Mouse (Mus musculus): ENCODE measurements at regions not wholly inside any gene's neighbourhood (a gene's known extent, or its start where the extent isn't known, plus 50 kb on each side); places are given as distances from the start of the nearest gene placed in this dataset.

DNA sequence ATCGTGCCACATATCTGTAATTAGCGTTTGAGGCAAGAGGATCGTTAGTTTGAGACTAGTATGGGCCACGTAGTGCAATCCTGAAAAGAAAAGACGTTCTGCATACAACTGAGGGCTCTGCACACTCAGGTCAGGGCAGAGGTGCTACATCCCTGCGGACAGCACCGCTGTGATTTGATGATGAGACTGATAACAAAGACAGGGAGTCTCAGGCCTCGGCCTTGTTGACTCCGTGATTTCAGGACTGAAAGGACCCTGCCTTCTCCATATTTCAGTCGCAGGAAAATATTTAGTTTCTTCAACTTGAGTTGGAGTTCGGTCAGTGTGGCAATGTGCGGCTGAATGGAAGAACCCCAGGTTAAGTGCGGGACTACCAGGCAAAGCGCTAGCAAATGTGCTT is 210.1 kb downstream of the Etnk1 start:
- Histone ChIP-seq H3K9me3 (ENCODE audit: control insufficient read depth) (no peaks in the 10 kb centered on the region), H3K27me3 (replicated peaks; ENCODE audit: control insufficient read depth, insufficient read depth, low read length) (no peaks in the 10 kb centered on the region), H3K36me3 (ENCODE audit: control insufficient read depth, insufficient read depth) (no peaks in the 10 kb centered on the region), H3K9ac (ENCODE audit: low read depth, low read length) (no peak overlapping the region), H3K4me1 (replicated peaks; ENCODE audit: control insufficient read depth, insufficient read depth, low read length) (no peaks in the 10 kb centered on the region), H3K4me3 (ENCODE audit: low read depth, low read length) (no peak overlapping the region), H3K27ac (ENCODE audit: low read depth, low read length) (no peak overlapping the region), H3K4me2 (replicated peaks; ENCODE audit: low read depth) (no peak overlapping the region)
- WGBS: 87% methylated on average over 14 of the region's 14 CpGs
- no peak for TF ChIP-seq CTCF (IDR thresholded peaks at IDR 0.05; ENCODE audit: low read depth)
- no peak for ATAC-seq

DNA sequence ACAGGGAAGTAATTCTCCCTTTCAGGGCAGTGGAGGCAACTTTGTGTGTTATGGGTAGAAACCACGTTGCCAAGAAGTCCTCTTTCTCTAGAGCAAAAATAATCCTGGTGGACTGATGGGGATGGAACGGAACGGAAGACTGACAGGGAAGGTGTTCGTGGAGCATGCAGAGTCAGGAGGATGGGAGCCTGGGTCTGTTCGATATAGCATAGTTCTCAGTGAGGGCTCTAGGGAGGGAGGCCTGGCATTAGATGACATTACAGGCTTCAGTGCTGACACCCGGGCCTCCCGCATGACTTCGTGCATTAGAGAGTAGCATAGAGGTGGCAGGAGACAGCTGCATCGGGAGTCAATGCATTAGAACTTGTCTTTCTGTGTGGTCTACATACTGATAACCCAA is 211.1 kb downstream of the Etnk1 start:
- no peak for TF ChIP-seq CTCF (IDR thresholded peaks at IDR 0.05; ENCODE audit: low read depth)
- H3K36me3 ChIP-seq (ENCODE audit: control insufficient read depth, insufficient read depth): no peaks in the 10 kb centered on the region
- H3K9ac ChIP-seq (ENCODE audit: low read depth, low read length): no peak overlapping the region
- H3K27me3 ChIP-seq (replicated peaks; ENCODE audit: control insufficient read depth, insufficient read depth, low read length): no peaks in the 10 kb centered on the region
- H3K4me3 ChIP-seq (ENCODE audit: low read depth, low read length): no peak overlapping the region
- no peak for ATAC-seq
- H3K4me1 ChIP-seq (replicated peaks; ENCODE audit: control insufficient read depth, insufficient read depth, low read length): no peaks in the 10 kb centered on the region
- 95% methylated on average over 9 of the region's 9 CpGs for WGBS
- no peak overlapping the region for H3K4me2 ChIP-seq (replicated peaks; ENCODE audit: low read depth)
- no peaks in the 10 kb centered on the region for H3K9me3 ChIP-seq (ENCODE audit: control insufficient read depth)
- no peak overlapping the region for H3K27ac ChIP-seq (ENCODE audit: low read depth, low read length)

DNA sequence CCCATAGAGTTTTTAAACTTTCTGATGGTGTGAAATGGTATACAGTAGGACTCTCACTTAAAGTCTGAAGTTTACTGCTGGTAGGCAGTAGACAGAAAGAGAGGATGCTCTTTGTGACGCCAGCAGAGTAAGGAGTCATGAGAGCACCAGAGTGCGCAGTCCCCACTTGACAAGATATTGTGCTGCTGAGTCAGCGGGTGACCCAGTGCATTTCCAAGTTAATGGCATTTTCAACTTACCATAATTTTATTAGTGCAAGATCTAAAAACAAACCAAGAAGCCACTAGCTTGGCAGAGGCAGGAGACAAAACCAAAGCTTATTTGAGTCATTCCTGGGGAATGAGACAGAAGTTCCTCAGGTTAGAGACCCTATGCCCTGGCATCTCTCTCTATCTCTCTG is 213.5 kb downstream of the Etnk1 start:
- ATAC-seq: no peak
- no peak for TF ChIP-seq CTCF (IDR thresholded peaks at IDR 0.05; ENCODE audit: low read depth)
- WGBS: 87% methylated on average over 3 of the region's 3 CpGs

DNA sequence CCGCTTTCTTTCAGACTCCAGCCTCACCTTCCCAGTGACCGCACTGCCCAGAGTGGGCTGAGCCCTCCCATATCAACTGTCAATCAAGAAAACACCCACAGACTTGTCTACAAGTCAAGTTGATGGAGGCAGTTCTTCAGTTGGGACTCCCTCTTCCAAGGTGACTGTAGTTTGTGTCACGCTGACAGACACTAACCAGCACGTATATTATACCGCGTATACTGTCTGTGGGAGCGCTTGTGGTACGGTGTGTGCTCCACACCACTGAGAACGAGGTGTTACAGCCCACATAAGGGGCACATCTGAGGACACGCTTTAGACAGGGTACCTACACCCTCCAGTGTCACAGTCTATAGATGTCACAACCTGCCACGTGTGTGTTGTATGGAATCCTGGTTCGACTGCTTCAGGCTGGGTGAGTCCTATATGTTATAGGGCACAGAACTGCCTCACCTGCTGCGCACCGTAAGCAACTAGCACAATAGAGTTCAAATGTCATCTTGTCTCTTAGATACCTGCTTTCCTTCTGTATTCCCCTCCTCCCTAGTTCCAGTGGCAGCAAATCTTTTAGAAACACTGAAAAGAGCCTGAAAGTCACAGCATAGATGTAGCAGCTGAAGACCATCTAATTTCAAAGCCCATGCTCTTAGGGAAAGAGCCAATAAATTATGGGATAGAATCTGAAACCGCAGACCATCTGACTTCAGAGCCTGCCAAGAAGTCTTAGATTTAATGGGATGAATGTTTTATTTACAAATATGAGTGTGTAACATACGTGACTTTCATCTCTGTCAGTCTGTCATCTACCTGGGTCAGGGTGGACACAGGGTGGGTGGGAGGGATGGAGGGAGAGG is 219.8 kb downstream of the Etnk1 start:
- no peaks in the 10 kb centered on the region for H3K36me3 ChIP-seq (ENCODE audit: control insufficient read depth, insufficient read depth)
- H3K9me3 ChIP-seq (ENCODE audit: control insufficient read depth): no peaks in the 10 kb centered on the region
- no peak overlapping the region for H3K4me3 ChIP-seq (ENCODE audit: low read depth, low read length)
- no peak overlapping the region for H3K9ac ChIP-seq (ENCODE audit: low read depth, low read length)
- H3K4me1 ChIP-seq (replicated peaks; ENCODE audit: control insufficient read depth, insufficient read depth, low read length): no peaks in the 10 kb centered on the region
- H3K27me3 ChIP-seq (replicated peaks; ENCODE audit: control insufficient read depth, insufficient read depth, low read length): no peaks in the 10 kb centered on the region
- no peak overlapping the region for H3K27ac ChIP-seq (ENCODE audit: low read depth, low read length)
- WGBS: 88% methylated on average over 16 of the region's 16 CpGs
- H3K4me2 ChIP-seq (replicated peaks; ENCODE audit: low read depth): no peak overlapping the region
- TF ChIP-seq CTCF (IDR thresholded peaks at IDR 0.05; ENCODE audit: low read depth): no peak
- ATAC-seq: no peak

More for the DNA sequence above, 213.5 kb downstream of the Etnk1 start:
- H3K36me3 ChIP-seq (ENCODE audit: control insufficient read depth, insufficient read depth): no peaks in the 10 kb centered on the region
- no peaks in the 10 kb centered on the region for H3K4me1 ChIP-seq (replicated peaks; ENCODE audit: control insufficient read depth, insufficient read depth, low read length)
- H3K4me3 ChIP-seq (ENCODE audit: low read depth, low read length): no peak overlapping the region
- no peaks in the 10 kb centered on the region for H3K27me3 ChIP-seq (replicated peaks; ENCODE audit: control insufficient read depth, insufficient read depth, low read length)
- H3K27ac ChIP-seq (ENCODE audit: low read depth, low read length): no peak overlapping the region
- no peak overlapping the region for H3K9ac ChIP-seq (ENCODE audit: low read depth, low read length)
- H3K4me2 ChIP-seq (replicated peaks; ENCODE audit: low read depth): no peak overlapping the region
- no peaks in the 10 kb centered on the region for H3K9me3 ChIP-seq (ENCODE audit: control insufficient read depth)

DNA sequence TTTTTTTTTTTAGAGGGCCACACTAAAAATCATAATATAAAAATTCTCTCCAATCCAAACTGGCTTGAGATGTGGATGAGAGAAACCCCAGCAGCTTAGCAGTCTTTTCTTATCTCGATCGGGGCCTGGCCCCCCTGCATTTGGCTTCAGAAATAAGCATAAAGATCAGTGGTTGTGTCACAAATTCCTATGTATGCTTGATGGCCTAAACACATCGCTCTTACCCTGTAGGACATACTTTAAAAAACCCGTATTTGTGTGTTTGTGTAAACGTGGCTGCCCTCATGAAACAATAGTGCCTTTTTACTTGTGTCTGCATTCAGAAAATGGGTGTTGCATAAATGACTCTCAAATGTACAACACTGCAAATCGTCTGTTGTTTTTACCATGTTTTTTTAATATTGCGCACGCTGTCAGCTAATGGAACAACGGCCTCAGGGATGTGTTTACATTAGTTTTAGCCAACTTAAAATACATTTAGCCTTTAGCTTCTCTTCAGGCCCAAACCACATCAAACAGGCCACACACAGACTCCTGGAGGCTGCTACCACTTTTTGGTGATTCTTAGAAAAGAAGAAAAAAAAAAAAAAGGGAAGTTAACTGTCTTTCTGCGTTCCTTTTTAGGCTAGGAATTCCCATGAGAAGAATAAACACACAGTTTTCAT is 226.7 kb downstream of the Etnk1 start:
- WGBS: 59% methylated on average over 10 of the region's 10 CpGs
- H3K9me3 ChIP-seq (ENCODE audit: control insufficient read depth): no peaks in the 10 kb centered on the region

DNA sequence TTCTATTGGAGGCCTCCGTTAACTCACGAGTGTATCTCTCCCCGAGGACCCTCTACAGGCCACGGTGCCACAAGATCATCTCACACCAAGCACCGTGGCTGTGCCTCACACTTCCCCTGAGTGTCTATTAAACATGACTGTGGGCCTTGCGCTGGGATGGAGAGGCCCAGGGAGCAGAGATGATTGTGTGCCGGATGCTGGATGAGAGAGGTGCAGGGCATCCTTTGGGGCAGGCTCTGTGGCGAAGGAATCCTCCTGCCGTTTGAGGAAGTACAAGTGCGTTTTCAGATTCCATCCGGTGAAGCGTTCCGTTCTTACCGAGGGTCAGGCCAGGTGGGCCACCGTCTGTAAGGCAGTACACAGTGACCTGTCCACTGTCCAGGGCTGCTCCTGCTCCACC is 227.4 kb downstream of the Etnk1 start:
- 86% methylated on average over 15 of the region's 15 CpGs for WGBS
- Histone ChIP-seq H3K9me3 (ENCODE audit: control insufficient read depth) (no peaks in the 10 kb centered on the region), H3K4me2 (replicated peaks; ENCODE audit: low read depth) (no peak overlapping the region), H3K9ac (ENCODE audit: low read depth, low read length) (no peak overlapping the region), H3K4me1 (replicated peaks; ENCODE audit: control insufficient read depth, insufficient read depth, low read length) (no peaks in the 10 kb centered on the region), H3K27ac (ENCODE audit: low read depth, low read length) (no peak overlapping the region), H3K36me3 (ENCODE audit: control insufficient read depth, insufficient read depth) (no peaks in the 10 kb centered on the region), H3K4me3 (ENCODE audit: low read depth, low read length) (no peak overlapping the region), H3K27me3 (replicated peaks; ENCODE audit: control insufficient read depth, insufficient read depth, low read length) (no peaks in the 10 kb centered on the region)
- no peak for TF ChIP-seq CTCF (IDR thresholded peaks at IDR 0.05; ENCODE audit: low read depth)
- ATAC-seq: no peak

More for the DNA sequence above, 226.7 kb downstream of the Etnk1 start:
- Histone ChIP-seq H3K4me3 (ENCODE audit: low read depth, low read length) (no peak overlapping the region), H3K9ac (ENCODE audit: low read depth, low read length) (no peak overlapping the region), H3K27ac (ENCODE audit: low read depth, low read length) (no peak overlapping the region), H3K36me3 (ENCODE audit: control insufficient read depth, insufficient read depth) (no peaks in the 10 kb centered on the region), H3K27me3 (replicated peaks; ENCODE audit: control insufficient read depth, insufficient read depth, low read length) (no peaks in the 10 kb centered on the region), H3K4me2 (replicated peaks; ENCODE audit: low read depth) (no peak overlapping the region), H3K4me1 (replicated peaks; ENCODE audit: control insufficient read depth, insufficient read depth, low read length) (no peaks in the 10 kb centered on the region)
- no peak for ATAC-seq
- no peak for TF ChIP-seq CTCF (IDR thresholded peaks at IDR 0.05; ENCODE audit: low read depth)

Measured in intestine, postnatal 0 days (tissue).